Mouse (Mus musculus) embryo, embryonic 11.5 days (tissue): Measurements from ENCODE around the gene Hist1h2ae.

Experiments
- DNase-seq: peaks from one replicate; pipeline ENCODE4 v3.0.0-alpha.2; 2012; ENCODE audit warnings: low read depth, low spot score

The Hist1h2ae gene

GRCm38 (mm10) chr13:23521703-23522102 lies 49.3 kb downstream of the Hist1h2ae start:
- no peak for DNase-seq
